Mouse (Mus musculus) heart, postnatal 0 days (tissue): ENCODE data around the gene Tppp3. TPM values are rescaled to one million over a fixed set of nuclear protein-coding genes. Genes with fewer than 3 reads are reported as not detected.

Source experiments
- ATAC-seq: fragments of 200-750 bp; cut with Nextera tagmentation; 2 replicates; pipeline ENCODE4 v1.8.0; 2017; ENCODE audit warnings: low read depth, moderate number of reproducible peaks, moderate library complexity; ENCODE audit not compliant: insufficient read depth
- DNase-seq: peaks from one replicate; pipeline ENCODE4 v3.0.0-alpha.2; 2016; ENCODE audit warnings: low spot score
- H3K27ac ChIP-seq: fragments of 300-500 bp; sonication (generic); 2 replicates; pipeline ENCODE4 v1.5.1; 2014; ENCODE audit warnings: low read depth, mild to moderate bottlenecking
- H3K27me3 ChIP-seq: fragments of 300-500 bp; sonication (generic); 2 replicates; pipeline ENCODE4 v1.6.1; 2014; ENCODE audit warnings: low read length, mixed read lengths; ENCODE audit not compliant: control insufficient read depth, insufficient read depth
- H3K36me3 ChIP-seq: fragments of 300-500 bp; sonication (generic); replicated peaks from 2 replicates; pipeline ENCODE4 v1.6.1; 2014; ENCODE audit warnings: low read length, mixed read lengths; ENCODE audit not compliant: control insufficient read depth, insufficient read depth
- H3K4me1 ChIP-seq: fragments of 300-500 bp; sonication (generic); 2 replicates; pipeline ENCODE4 v1.6.1; 2014; ENCODE audit warnings: antibody characterized with exemption; ENCODE audit not compliant: control insufficient read depth, insufficient read depth
- H3K4me2 ChIP-seq: fragments of 300-500 bp; sonication (generic); 2 replicates; pipeline ENCODE4 v1.6.1; 2014; ENCODE audit warnings: low read depth, mild to moderate bottlenecking, low read length, moderate library complexity
- H3K4me3 ChIP-seq: fragments of 300-500 bp; sonication (generic); 2 replicates; pipeline ENCODE4 v1.5.1; 2014; ENCODE audit warnings: low read depth, low read length
- H3K9ac ChIP-seq: fragments of 300-500 bp; sonication (generic); replicated peaks from 2 replicates; pipeline ENCODE4 v1.6.1; 2014; ENCODE audit warnings: low read depth, low read length, mixed read lengths
- H3K9me3 ChIP-seq: fragments of 300-500 bp; sonication (generic); replicated peaks from 2 replicates; pipeline ENCODE4 v1.6.1; 2016; ENCODE audit warnings: low read length; ENCODE audit not compliant: control insufficient read depth
- CTCF ChIP-seq: IDR thresholded peaks from 2 replicates; pipeline ENCODE4 v1.5.1; 2016; ENCODE audit warnings: antibody characterized with exemption, control low read depth, low read depth
- EP300 ChIP-seq: IDR thresholded peaks from 2 replicates; pipeline ENCODE4 v1.6.1; 2016; ENCODE audit warnings: antibody characterized with exemption, low read depth
- WGBS: fragments of 180-500 bp; shearing (Covaris S2); extraction: QIAGEN DNeasy Blood & Tissue Kit; methylation state at CpG from one replicate; pipeline ENCODE4 v1.1.7; 2014; 5-methylcytosine and 5-hydroxymethylcytosine counted together
- polyA plus RNA-seq: library from polyadenylated mRNA; unstranded; fragments of >200 nt; fragmentation: Nextera tagmentation; extraction: Ambion mirVana; gene quantifications from 2 replicates; pipeline ENCODE4 v1.2.1, GENCODE M21; 2015
- total RNA-seq: library from RNA; depleted of rRNA; stranded (reverse); fragments of >200 nt; gene quantifications from 2 replicates; pipeline ENCODE4 v1.2.3, GENCODE M21; 2014; ENCODE audit warnings: low replicate concordance

Gene Tppp3
- total and polyA plus RNA-seq, 2 experiments from 2014 or later = 12.9 to 37.8 TPM

DNA sequence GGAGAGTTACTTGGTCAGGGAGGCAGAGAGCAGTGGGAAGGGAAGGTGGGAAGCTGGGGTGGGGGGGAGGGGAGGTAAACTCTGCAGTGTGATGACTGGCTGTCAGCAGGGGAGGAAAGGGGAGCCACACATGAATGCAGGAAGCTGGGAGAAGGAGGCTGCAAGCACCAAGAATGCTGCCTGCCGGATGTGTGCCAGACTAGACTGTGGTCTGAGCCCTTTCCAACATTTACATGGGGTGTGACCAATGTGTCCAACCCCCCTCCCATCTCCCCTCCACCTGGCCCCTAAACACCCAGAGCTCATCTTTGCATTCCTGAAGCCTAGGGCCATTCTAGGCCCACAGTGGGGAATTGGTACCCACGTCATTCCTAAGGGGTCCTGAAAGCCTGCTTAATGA, 9.7 kb upstream of the Tppp3 start:
- H3K9ac ChIP-seq = no peak overlapping the region
- H3K4me3 ChIP-seq = no peak overlapping the region
- no peak overlapping the region for H3K27ac ChIP-seq
- H3K4me2 ChIP-seq = no peak overlapping the region
- peaks cover 5% of the 10 kb centered on the region; the same call in 1 of the 2 replicates for H3K4me1 ChIP-seq
- DNase-seq = no peak
- H3K27me3 ChIP-seq = no peaks in the 10 kb centered on the region
- 38% methylated on average over 2 of the region's 2 CpGs for WGBS
- H3K9me3 ChIP-seq = no peaks in the 10 kb centered on the region
- no peak for TF ChIP-seq EP300
- no peak for TF ChIP-seq CTCF
- peaks cover 20% of the 10 kb centered on the region for H3K36me3 ChIP-seq
- no peak for ATAC-seq

DNA sequence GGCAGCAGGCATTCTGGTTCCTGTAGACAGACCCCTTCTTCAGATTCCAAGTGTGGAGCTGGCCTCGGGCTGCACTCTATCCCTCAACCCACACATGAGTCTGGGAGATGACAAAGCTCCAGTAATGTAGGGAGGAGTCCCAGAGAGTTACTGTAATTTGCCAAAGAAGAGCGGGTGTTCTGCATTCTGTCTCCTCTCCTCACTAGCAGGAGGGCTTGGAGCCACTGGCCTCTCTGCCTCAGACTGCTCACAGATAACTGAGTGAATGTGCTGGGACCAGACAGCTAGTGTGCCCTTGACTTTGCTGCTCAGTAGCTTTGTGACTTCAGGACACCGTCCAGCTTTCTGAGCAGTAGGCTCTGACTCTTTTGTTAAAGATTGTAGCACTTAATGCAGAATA, 6.5 kb upstream of the Tppp3 start:
- ATAC-seq (no peak), DNase-seq (no peak)
- Histone ChIP-seq H3K27me3 (no peaks in the 10 kb centered on the region), H3K4me1 (peaks cover 16% of the 10 kb centered on the region), H3K4me2 (no peak overlapping the region), H3K27ac (peak overlapping the region; percentile 55), H3K9me3 (no peaks in the 10 kb centered on the region), H3K36me3 (peaks cover 21% of the 10 kb centered on the region), H3K4me3 (no peak overlapping the region), H3K9ac (no peak overlapping the region; the same call in 1 of the 2 replicates)
- no peak for TF ChIP-seq EP300
- WGBS = 32% methylated on average over 3 of the region's 3 CpGs

GRCm38 (mm10) chr8:105476628-105477413, 5.5 kb upstream of the Tppp3 start:
- 47% methylated on average over 25 of the region's 25 CpGs for WGBS
- Histone ChIP-seq H3K36me3 (peaks cover 25% of the 10 kb centered on the region), H3K4me3 (no peak overlapping the region), H3K4me1 (peaks cover 18% of the 10 kb centered on the region), H3K9ac (no peak overlapping the region), H3K9me3 (no peaks in the 10 kb centered on the region), H3K27me3 (no peaks in the 10 kb centered on the region), H3K4me2 (no peak overlapping the region), H3K27ac (no peak overlapping the region)
- DNase-seq = peak; percentile 59
- ATAC-seq = no peak
- TF ChIP-seq CTCF = peak; percentile 85
- no peak for TF ChIP-seq EP300

DNA sequence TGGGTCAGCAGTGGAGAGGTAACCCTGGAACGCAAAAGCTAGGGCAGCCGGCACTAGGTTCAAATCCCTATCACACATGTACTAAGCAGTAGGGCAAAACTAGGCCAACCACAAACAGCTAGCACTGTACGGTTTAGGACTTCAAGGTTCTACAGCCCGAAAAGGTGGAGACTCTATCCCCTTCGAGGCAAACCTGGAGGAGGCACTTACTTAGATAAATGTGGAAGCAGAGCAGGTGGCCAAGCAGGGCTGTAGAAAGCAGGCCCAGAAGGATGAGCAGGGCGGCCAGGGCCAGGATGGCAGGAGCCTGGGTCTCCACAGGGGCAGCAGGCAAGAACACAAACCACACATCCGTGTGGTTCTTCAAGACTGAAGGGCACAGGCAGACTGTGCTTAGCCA, 4.8 kb upstream of the Tppp3 start:
- Histone ChIP-seq H3K9ac (no peak overlapping the region), H3K4me2 (no peak overlapping the region), H3K9me3 (no peaks in the 10 kb centered on the region), H3K4me3 (no peak overlapping the region), H3K4me1 (peaks cover 20% of the 10 kb centered on the region), H3K36me3 (peaks cover 23% of the 10 kb centered on the region), H3K27ac (no peak overlapping the region), H3K27me3 (no peaks in the 10 kb centered on the region)
- ATAC-seq (no peak), DNase-seq (no peak)
- TF ChIP-seq CTCF (no peak), EP300 (no peak)
- WGBS = 95% methylated on average over 7 of the region's 7 CpGs

GRCm38 (mm10) chr8:105475742-105476141, 4.4 kb upstream of the Tppp3 start:
- Histone ChIP-seq H3K27ac (no peak overlapping the region), H3K4me2 (no peak overlapping the region), H3K4me1 (peaks cover 20% of the 10 kb centered on the region), H3K27me3 (no peaks in the 10 kb centered on the region), H3K4me3 (no peak overlapping the region), H3K9me3 (no peaks in the 10 kb centered on the region), H3K36me3 (peaks cover 23% of the 10 kb centered on the region), H3K9ac (no peak overlapping the region)
- no peak for DNase-seq
- TF ChIP-seq EP300 (no peak), CTCF (no peak)
- no peak for ATAC-seq
- 90% methylated on average over 8 of the region's 8 CpGs for WGBS

DNA sequence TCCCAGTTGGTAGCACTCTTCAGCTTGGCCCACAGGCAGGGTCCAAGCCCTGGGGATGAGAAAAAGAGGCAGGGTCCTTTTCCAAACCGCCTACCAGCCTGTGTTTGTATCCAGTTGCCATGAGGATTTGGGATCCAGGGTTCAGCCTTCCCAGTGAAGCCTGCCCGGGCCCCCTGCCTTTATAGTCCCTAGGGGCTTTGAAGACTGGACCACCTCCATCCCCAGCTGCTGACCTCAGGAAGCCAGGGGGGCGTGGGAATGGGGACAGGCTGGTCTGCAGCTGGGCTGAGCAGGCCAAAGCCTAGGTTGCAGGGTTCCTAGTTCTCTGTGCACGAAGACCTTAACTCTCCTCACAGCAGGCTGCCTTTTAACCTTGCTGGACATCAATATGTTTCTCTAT, 3.9 kb upstream of the Tppp3 start:
- no peaks in the 10 kb centered on the region for H3K9me3 ChIP-seq
- H3K9ac ChIP-seq = no peak overlapping the region
- no peaks in the 10 kb centered on the region for H3K27me3 ChIP-seq
- H3K36me3 ChIP-seq = peaks cover 22% of the 10 kb centered on the region
- H3K4me3 ChIP-seq = no peak overlapping the region
- peaks cover 24% of the 10 kb centered on the region for H3K4me1 ChIP-seq
- WGBS = 75% methylated on average over 4 of the region's 4 CpGs
- no peak for DNase-seq
- TF ChIP-seq CTCF (no peak), EP300 (no peak)
- no peak overlapping the region for H3K4me2 ChIP-seq
- no peak for ATAC-seq
- peak overlapping the region; percentile 65; the same call in 1 of the 2 replicates for H3K27ac ChIP-seq
